Mouse (Mus musculus) limb, embryonic 15.5 days (tissue): ENCODE measurements at regions not wholly inside any gene's neighbourhood (a gene's known extent, or its start where the extent isn't known, plus 50 kb on each side); places are given as distances from the start of the nearest gene placed in this dataset.
"Not testable (repeated sequence)": the region's sequence is repeated elsewhere in the genome, so short reads cannot be mapped to it uniquely, and the experiment has no call there.

Experiments
- ATAC-seq: fragments of 200-750 bp; cut with Nextera tagmentation; 2 replicates; pipeline ENCODE4 v1.8.0; 2017; ENCODE audit warnings: low read depth, moderate TSS enrichment; ENCODE audit not compliant: insufficient number of reproducible peaks, low FRiP score, low TSS enrichment
- H3K27ac ChIP-seq: fragments of 300-500 bp; sonication (generic); 2 replicates; pipeline ENCODE4 v1.5.1; 2015; ENCODE audit warnings: moderate library complexity, mild to moderate bottlenecking, inconsistent platforms
- H3K27me3 ChIP-seq: fragments of 300-500 bp; sonication (generic); 2 replicates; pipeline ENCODE4 v1.6.1; 2015; ENCODE audit warnings: inconsistent platforms
- H3K36me3 ChIP-seq: fragments of 300-500 bp; sonication (generic); 2 replicates; pipeline ENCODE4 v1.6.1; 2015; ENCODE audit warnings: inconsistent platforms
- H3K4me1 ChIP-seq: fragments of 300-500 bp; sonication (generic); 2 replicates; pipeline ENCODE4 v1.6.1; 2015; ENCODE audit warnings: inconsistent platforms
- H3K4me2 ChIP-seq: fragments of 300-500 bp; sonication (generic); 2 replicates; pipeline ENCODE4 v1.6.1; 2015; ENCODE audit warnings: mild to moderate bottlenecking, inconsistent platforms
- H3K4me3 ChIP-seq: fragments of 300-500 bp; sonication (generic); 2 replicates; pipeline ENCODE4 v1.5.1; 2015; ENCODE audit warnings: mild to moderate bottlenecking, inconsistent platforms
- H3K9ac ChIP-seq: fragments of 300-500 bp; sonication (generic); 2 replicates; pipeline ENCODE4 v1.6.1; 2015; ENCODE audit warnings: inconsistent platforms
- H3K9me3 ChIP-seq: fragments of 300-500 bp; sonication (generic); 2 replicates; pipeline ENCODE4 v1.6.1; 2016; ENCODE audit warnings: inconsistent platforms
- WGBS: fragments of 180-500 bp; shearing (Covaris S2); methylation state at CpG from one replicate; pipeline ENCODE4 v1.1.7; 2015; 5-methylcytosine and 5-hydroxymethylcytosine counted together

DNA sequence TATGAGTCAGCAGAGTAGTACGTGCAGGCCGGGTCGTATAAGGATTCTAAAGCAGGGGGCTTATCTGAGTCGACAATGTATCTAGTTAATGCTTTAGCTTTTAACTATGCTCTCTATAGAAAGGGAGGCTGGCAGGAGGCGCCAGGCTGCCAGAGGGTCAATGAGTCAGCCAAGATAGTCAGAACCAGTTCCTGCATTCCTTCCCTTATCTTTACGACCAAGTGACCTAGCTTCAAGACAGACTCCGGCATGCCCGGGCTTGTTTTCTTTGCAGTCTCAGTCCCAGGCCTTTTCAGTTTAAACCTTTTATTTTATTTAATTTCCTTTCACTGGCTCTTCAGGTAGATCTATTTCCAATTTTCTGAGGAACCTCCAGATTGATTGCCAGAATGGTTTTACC is 374.0 kb upstream of the Nrxn1 start:
- H3K4me1 ChIP-seq: no peaks in the 10 kb centered on the region
- no peak overlapping the region for H3K4me3 ChIP-seq
- H3K36me3 ChIP-seq: no peaks in the 10 kb centered on the region
- H3K9ac ChIP-seq: no peak overlapping the region
- no peak overlapping the region for H3K27ac ChIP-seq
- no peaks in the 10 kb centered on the region for H3K9me3 ChIP-seq
- H3K27me3 ChIP-seq: no peaks in the 10 kb centered on the region
- ATAC-seq: no peak
- H3K4me2 ChIP-seq: no peak overlapping the region
- 72% methylated on average over 8 of the region's 8 CpGs for WGBS

DNA sequence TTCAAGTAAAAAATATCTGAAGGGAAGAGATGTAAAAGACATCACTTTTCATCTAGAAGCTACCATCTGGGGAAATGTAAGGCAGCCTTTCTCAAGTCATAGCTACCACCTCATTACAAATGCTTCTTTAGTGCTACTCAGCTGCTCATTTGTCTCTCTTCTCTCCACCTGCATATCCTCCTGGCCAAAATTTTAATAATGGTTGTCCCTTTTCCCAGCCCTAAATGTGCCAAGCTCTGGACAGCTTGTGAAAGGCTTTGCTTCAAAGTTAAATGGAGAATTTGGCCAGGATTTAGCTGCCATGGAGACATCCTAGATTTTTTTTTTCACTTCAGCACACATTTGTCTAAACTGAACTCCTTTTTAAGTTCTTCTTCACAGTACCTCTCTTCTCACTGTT is 358.8 kb upstream of the Nrxn1 start:
- Histone ChIP-seq H3K27me3 (no peaks in the 10 kb centered on the region), H3K4me3 (no peak overlapping the region), H3K27ac (no peak overlapping the region), H3K9me3 (no peaks in the 10 kb centered on the region), H3K4me1 (no peaks in the 10 kb centered on the region), H3K4me2 (no peak overlapping the region), H3K9ac (no peak overlapping the region), H3K36me3 (no peaks in the 10 kb centered on the region)
- ATAC-seq: no peak

DNA sequence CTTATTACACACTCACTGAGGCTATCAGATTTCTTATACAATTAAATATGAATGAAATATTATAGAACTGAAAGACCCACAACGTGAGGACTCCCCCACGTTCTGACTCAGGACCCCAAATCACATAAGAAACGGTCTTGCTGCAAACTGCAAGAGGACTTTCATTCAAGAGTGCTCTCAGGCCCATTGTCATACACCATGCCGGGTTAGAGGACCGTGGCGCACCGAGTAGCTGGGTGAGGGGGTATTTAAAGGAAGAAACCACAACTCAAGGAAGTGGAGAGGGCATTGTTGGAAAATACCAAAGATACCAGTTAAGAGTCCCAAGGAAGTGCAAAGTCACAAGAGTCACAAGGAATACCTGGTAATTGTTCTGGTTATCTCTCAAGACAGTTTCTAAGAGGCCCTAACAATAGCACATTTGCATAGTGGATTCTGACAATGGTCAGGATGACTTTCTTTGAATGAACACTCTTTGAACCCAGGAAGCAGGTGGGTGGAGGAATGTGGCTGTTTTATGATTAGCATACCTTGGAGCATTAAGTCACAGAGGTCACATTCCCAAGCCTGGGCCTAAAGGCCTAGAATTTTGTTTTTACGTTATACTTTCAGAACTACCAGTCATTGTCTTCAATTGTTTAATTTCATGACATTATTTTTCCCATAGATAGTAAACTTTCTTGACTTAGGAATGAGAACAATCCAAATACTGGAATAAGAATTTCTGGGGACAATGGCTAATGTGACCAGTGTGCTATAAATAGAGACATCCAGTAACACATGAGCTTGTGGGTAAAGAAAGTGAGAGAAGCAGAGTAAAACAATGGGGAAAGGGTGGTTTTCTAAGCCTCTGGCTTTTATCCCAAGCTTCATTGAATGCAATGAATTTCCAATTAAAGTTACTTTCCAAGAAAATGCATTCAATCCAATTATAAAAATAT is 339.2 kb upstream of the Nrxn1 start:
- not testable (repeated sequence) for H3K36me3 ChIP-seq, H3K4me1 ChIP-seq, H3K9me3 ChIP-seq, H3K9ac ChIP-seq, H3K27ac ChIP-seq, H3K4me3 ChIP-seq, H3K4me2 ChIP-seq, ATAC-seq, H3K27me3 ChIP-seq
- WGBS: 91% methylated on average over 8 of the region's 8 CpGs

DNA sequence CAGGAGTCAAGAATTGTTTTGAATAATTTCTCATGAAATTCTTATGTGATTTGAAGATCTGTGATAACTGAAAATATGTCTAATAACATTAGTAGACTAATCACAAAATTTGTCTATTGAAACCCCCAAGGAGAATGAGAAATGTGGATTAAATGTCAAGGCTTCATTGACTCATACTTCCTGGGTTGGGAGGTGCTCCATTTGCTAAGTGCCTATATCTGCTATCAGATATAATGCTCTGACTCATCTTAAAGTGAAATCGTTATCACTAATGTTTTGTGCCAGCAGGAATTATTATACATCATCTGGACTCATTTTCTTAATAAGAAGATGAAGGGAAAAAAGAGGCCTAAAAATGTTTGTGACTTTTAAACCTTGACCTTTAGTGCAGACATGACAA is 337.5 kb upstream of the Nrxn1 start:
- H3K27me3 ChIP-seq: no peaks in the 10 kb centered on the region
- no peak overlapping the region for H3K4me3 ChIP-seq
- no peak overlapping the region for H3K27ac ChIP-seq
- no peak overlapping the region for H3K9ac ChIP-seq
- no peaks in the 10 kb centered on the region for H3K4me1 ChIP-seq
- H3K36me3 ChIP-seq: no peaks in the 10 kb centered on the region
- WGBS: 76% methylated on average over 1 of the region's 1 CpGs
- no peak overlapping the region for H3K4me2 ChIP-seq
- no peaks in the 10 kb centered on the region for H3K9me3 ChIP-seq
- ATAC-seq: no peak

DNA sequence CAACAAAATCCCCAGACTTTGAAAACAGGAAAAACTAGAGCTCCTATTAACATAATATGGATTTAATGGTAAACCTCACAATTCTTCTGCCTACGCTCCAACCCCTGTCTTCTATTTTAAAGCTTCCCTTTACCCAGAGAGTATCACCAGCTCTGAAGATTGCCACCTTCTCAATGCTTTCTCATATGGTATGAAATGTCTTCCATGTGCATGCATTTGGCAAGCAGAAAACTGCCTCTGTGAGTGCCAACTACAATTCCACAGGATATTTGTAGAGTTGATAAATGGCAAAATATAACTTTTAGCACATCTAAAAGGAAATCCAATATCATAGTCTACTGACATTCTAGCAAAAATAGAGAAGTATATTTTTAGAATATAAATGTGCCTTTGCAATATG is 332.2 kb upstream of the Nrxn1 start:
- Histone ChIP-seq H3K36me3 (no peaks in the 10 kb centered on the region), H3K9me3 (no peaks in the 10 kb centered on the region)
- WGBS: 73% methylated on average over 1 of the region's 1 CpGs

DNA sequence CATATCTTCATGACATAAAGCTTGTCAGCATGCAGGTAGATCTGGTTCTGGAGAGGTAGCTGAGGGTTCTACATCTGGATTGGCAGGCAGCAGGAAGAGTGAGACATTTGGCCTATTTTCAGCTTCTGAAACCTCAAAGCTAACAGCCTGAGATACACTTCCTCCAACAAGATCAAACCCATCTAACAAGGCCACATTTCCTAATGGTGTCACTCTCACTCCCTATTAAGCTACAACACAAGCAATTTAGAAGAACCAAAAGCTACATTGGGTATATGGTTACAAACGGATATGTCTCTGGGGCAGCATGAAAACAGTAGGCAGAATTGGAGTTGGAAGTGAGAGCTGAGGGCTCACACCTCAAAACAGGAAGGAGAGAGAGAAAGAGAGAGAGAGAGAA is 325.7 kb upstream of the Nrxn1 start:
- Histone ChIP-seq H3K4me3 (no peak overlapping the region), H3K4me1 (no peaks in the 10 kb centered on the region), H3K9me3 (no peaks in the 10 kb centered on the region), H3K36me3 (no peaks in the 10 kb centered on the region), H3K27ac (no peak overlapping the region), H3K9ac (no peak overlapping the region), H3K27me3 (no peaks in the 10 kb centered on the region), H3K4me2 (no peak overlapping the region)
- ATAC-seq: no peak
- WGBS: 55% methylated on average over 1 of the region's 1 CpGs

More for the DNA sequence above, 332.2 kb upstream of the Nrxn1 start:
- ATAC-seq: no peak
- Histone ChIP-seq H3K9ac (no peak overlapping the region), H3K4me2 (no peak overlapping the region), H3K27ac (no peak overlapping the region), H3K4me3 (no peak overlapping the region), H3K4me1 (no peaks in the 10 kb centered on the region), H3K27me3 (no peaks in the 10 kb centered on the region)

DNA sequence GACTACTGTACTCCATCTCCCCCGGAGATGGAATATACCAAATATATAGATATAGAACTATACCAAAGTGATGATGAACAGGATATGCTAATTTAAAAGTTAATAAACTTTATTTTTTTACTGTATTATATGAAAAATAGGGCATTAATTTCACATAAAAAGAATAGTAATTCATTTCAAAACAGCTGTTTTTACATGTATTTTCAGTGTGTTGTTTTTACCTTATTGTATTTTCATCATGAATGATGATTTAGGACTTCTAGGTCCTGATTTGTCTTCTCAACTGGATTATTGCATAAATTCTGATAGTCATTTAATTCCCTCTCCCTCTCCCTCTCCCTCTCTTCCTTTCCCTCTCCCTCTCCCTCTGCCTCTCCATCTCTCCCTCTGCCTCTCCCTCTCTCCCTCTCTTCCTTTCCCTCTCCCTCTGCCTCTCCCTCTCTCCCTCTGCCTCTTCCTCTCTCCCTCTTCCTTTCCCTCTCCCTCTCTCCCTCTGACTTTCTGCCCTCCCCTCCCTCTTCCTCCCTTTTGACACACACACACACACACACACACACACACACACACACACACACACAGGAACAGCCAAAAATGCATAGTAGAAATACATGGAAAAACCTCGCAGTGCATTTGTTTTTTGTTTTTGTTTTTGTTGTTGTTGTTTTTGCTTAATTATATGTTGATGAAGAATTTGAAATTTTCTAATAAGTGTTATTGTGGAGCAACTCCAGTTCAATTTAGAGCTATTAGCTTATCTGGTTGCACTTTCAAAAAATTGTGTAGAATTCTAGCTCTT is 298.3 kb upstream of the Nrxn1 start:
- no peak overlapping the region for H3K9ac ChIP-seq
- H3K9me3 ChIP-seq: no peaks in the 10 kb centered on the region
- ATAC-seq: no peak
- H3K4me3 ChIP-seq: no peak overlapping the region
- no peaks in the 10 kb centered on the region for H3K36me3 ChIP-seq
- H3K27me3 ChIP-seq: no peaks in the 10 kb centered on the region
- no peak overlapping the region for H3K27ac ChIP-seq
- 93% methylated on average over 2 of the region's 2 CpGs for WGBS
- no peaks in the 10 kb centered on the region for H3K4me1 ChIP-seq
- H3K4me2 ChIP-seq: no peak overlapping the region

DNA sequence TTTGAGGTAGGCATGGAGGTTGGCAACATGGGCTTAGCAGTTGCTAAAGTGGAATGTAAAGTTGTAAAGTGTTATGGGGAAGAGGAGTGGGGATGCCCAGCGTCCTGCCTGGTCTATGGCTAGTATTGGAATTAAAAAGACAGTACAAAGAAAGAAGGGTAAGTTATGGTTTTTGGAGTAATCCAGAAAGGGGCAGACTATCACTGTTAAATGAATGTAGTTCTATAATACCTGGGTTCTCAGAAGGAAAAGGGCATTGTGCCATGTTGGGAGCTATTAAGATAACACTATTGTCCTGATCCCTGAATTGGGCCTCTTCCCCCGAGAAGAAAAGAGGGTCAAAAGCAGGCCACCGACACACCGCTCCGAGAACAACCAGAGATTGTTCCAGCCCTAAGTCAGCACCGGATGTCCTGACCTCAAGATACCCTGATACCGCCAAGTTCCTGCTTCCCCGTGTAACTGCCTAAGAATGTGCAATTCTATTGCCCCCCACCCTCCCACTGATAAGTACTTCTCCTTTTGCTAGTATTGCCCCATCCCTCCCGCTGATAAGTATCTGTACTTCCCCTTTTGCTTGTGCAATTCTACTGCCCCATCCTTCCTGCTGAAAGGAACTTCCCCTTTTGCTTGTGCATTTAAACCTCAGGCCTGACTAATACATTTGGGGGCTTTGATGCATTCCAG is 297.2 kb upstream of the Nrxn1 start:
- not testable (repeated sequence) for H3K4me3 ChIP-seq, H3K9ac ChIP-seq, ATAC-seq, H3K36me3 ChIP-seq, H3K4me2 ChIP-seq, H3K4me1 ChIP-seq, H3K9me3 ChIP-seq, H3K27me3 ChIP-seq, H3K27ac ChIP-seq
- 74% methylated on average over 9 of the region's 9 CpGs for WGBS

DNA sequence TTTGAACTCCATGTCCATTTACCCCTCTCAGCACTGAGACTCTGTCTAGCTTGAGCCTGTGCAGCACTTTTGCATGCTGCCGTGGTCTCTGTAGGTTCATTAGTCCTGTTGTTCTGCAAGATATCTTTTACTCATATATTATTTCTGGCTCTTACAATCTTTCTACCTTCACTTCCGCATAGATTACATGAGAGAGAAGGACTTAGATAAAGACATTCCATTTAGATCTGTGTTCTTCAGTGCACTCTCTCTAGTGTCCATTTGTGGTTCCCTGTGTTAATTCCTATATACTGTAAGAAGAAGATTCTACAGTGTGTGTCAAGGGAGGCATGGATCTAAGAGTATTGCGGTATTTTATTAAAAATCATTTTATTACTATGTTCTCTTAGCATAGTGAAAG is 295.6 kb upstream of the Nrxn1 start:
- WGBS: 87% methylated on average over 3 of the region's 3 CpGs
- Histone ChIP-seq H3K27me3 (no peaks in the 10 kb centered on the region), H3K27ac (no peak overlapping the region), H3K9me3 (no peaks in the 10 kb centered on the region), H3K4me1 (no peaks in the 10 kb centered on the region), H3K36me3 (no peaks in the 10 kb centered on the region), H3K4me2 (no peak overlapping the region), H3K4me3 (no peak overlapping the region), H3K9ac (no peak overlapping the region)
- no peak for ATAC-seq

DNA sequence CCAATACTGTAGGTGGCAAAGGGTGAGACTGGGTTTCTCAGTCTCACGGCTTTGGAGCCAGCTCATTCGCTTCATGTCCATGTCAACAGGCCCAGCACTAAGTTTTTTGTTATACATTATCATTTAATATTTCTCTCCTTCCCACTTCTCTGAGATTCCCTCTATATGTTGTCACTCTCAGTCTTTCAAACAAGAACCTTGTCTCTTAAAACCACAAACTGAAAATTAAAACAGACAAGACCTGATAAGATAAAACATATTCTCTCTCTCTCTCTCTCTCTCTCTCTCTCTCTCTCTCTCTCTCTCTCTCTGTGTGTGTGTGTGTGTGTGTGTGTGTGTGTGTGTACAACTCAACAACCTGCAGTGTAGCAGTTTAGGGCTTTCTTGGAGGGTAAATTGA is 295.2 kb upstream of the Nrxn1 start:
- H3K36me3 ChIP-seq: no peaks in the 10 kb centered on the region
- H3K27me3 ChIP-seq: no peaks in the 10 kb centered on the region
- H3K27ac ChIP-seq: no peak overlapping the region
- no peak overlapping the region for H3K4me2 ChIP-seq
- no peaks in the 10 kb centered on the region for H3K9me3 ChIP-seq
- H3K4me1 ChIP-seq: no peaks in the 10 kb centered on the region
- H3K4me3 ChIP-seq: no peak overlapping the region
- no peak overlapping the region for H3K9ac ChIP-seq
- ATAC-seq: no peak
- 82% methylated on average over 2 of the region's 2 CpGs for WGBS

DNA sequence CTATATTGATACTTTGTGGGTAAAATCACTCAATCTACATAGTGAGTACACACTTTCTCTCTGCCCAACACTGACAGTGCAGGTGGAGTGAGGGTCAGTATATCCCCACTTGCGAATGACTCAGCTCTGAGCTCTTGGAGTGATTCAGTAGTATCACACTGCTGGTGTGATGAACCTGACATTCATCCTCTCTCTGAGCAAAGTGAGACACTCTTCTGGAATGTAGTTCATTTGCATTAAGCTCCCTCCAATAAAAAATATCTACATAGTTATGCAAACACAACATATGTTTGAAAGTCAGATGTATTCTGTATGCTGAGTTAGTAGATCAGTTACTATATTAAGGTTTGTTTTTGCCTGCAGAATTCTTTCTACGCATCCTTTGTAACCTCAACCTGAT is 293.1 kb upstream of the Nrxn1 start:
- no peak overlapping the region for H3K27ac ChIP-seq
- H3K36me3 ChIP-seq: no peaks in the 10 kb centered on the region
- no peaks in the 10 kb centered on the region for H3K27me3 ChIP-seq
- no peak overlapping the region for H3K4me3 ChIP-seq
- no peak overlapping the region for H3K4me2 ChIP-seq
- ATAC-seq: no peak
- H3K9ac ChIP-seq: no peak overlapping the region
- H3K9me3 ChIP-seq: no peaks in the 10 kb centered on the region
- H3K4me1 ChIP-seq: no peaks in the 10 kb centered on the region
- 74% methylated on average over 2 of the region's 2 CpGs for WGBS

DNA sequence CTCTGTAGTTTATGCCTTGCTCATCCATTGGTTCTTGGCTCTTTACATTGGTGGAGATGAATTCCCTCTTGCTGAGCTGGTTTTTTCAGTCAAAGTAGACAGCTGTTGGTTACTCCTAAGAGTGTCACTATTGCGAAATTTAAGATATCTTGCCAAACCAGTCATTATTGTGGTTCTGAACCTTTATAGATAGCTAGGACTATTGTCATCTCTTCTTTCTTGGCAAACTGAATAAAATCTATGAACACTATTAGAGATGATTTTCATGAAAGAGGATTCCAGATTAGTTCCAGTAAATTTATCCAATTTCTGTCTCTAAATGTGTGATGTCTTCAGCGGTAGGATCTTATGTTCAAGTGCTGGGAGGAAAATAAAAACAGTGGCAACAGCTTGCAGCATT is 275.3 kb upstream of the Nrxn1 start:
- Histone ChIP-seq H3K4me3 (no peak overlapping the region), H3K9ac (no peak overlapping the region), H3K27ac (no peak overlapping the region), H3K9me3 (no peaks in the 10 kb centered on the region), H3K36me3 (no peaks in the 10 kb centered on the region), H3K4me1 (no peaks in the 10 kb centered on the region), H3K4me2 (no peak overlapping the region), H3K27me3 (no peaks in the 10 kb centered on the region)
- 81% methylated on average over 2 of the region's 2 CpGs for WGBS
- ATAC-seq: no peak
